ENCODE assay signal across 25 mouse cellular contexts in genomic region chr4:150355801-150356200, GRCm38 (mm10).
"Had no signal": no experiment of that assay in that cellular context is flagged by ENCODE, and none has a peak within 500 bp of the region (broad histone marks: within the 10 kb centered on the region; RNA-seq: fewer than 3 reads in every experiment).

No protein-coding gene starts in this region.

- H3K36me3 ChIP-seq: heart, embryonic 12.5 days; hindbrain, embryonic 13.5 days; hindbrain, embryonic 15.5 days; intestine, embryonic 15.5 days; kidney, embryonic 15.5 days; limb, embryonic 12.5 days had no signal

- H3K27ac ChIP-seq: heart, embryonic 10.5 days; hindbrain, embryonic 13.5 days; hindbrain, embryonic 15.5 days; hindbrain, postnatal 0 days; intestine, embryonic 15.5 days; kidney, embryonic 15.5 days; kidney, postnatal 0 days; left cerebral cortex, adult 2 months; limb, embryonic 10.5 days; limb, embryonic 12.5 days; liver, embryonic 14.5 days had no signal

- H3K4me2 ChIP-seq: heart, embryonic 12.5 days; hindbrain, embryonic 13.5 days; hindbrain, embryonic 15.5 days; intestine, embryonic 15.5 days; kidney, embryonic 15.5 days; limb, embryonic 12.5 days; liver, embryonic 11.5 days had no signal

- H3K27me3 ChIP-seq: heart, embryonic 12.5 days; hindbrain, embryonic 13.5 days; hindbrain, embryonic 15.5 days; intestine, embryonic 15.5 days; kidney, embryonic 15.5 days; limb, embryonic 12.5 days had no signal

- H3K9me3 ChIP-seq: heart, embryonic 10.5 days; heart, embryonic 12.5 days; hindbrain, embryonic 13.5 days; hindbrain, embryonic 15.5 days; intestine, embryonic 15.5 days; kidney, embryonic 15.5 days; limb, embryonic 10.5 days; limb, embryonic 12.5 days had no signal

- H3K4me3 ChIP-seq: heart, embryonic 10.5 days; heart, embryonic 12.5 days; hindbrain, embryonic 13.5 days; hindbrain, embryonic 15.5 days; intestine, embryonic 15.5 days; kidney, embryonic 15.5 days; left cerebral cortex, adult 2 months; limb, embryonic 10.5 days; limb, embryonic 12.5 days had no signal

- H3K9ac ChIP-seq: heart, embryonic 12.5 days; hindbrain, embryonic 13.5 days; hindbrain, embryonic 15.5 days; intestine, embryonic 15.5 days; kidney, embryonic 15.5 days; limb, embryonic 12.5 days; liver, embryonic 14.5 days had no signal

- DNase-seq: gastrocnemius, postnatal 14 days; gastrocnemius, postnatal 36 days; heart, adult 18-20 months; heart, postnatal 10 days; heart, postnatal 36 days; kidney, adult 11 months; kidney, adult 2 months; kidney, adult 9 months; kidney, postnatal 14 days; kidney, postnatal 36 days; layer of hippocampus, adult 9-11 months; layer of hippocampus, postnatal 36 days had no signal

- ATAC-seq: hindbrain, postnatal 0 days; intestine, embryonic 15.5 days had no signal
